Mouse (Mus musculus) liver, embryonic 16.5 days (tissue): ENCODE results near the gene Hspa1a. TPM values are rescaled to one million over a fixed set of nuclear protein-coding genes. Genes with fewer than 3 reads are reported as not detected.
A peak's percentile ranks its signal among the peaks of the same experiment; 100 is the strongest.
"Not testable (repeated sequence)": the region's sequence is repeated elsewhere in the genome, so short reads cannot be mapped to it uniquely, and the experiment has no call there.

Source experiments
- ATAC-seq: fragments of 200-750 bp; cut with Nextera tagmentation; 2 replicates; pipeline ENCODE4 v1.8.0; 2017; ENCODE audit warnings: low read depth, mild to moderate bottlenecking, moderate number of reproducible peaks, moderate library complexity
- H3K27ac ChIP-seq: fragments of 300-500 bp; sonication (generic); 2 replicates; pipeline ENCODE4 v1.5.1; 2014; ENCODE audit warnings: mild to moderate bottlenecking, low read length
- H3K27me3 ChIP-seq: fragments of 300-500 bp; sonication (generic); 2 replicates; pipeline ENCODE4 v1.6.1; 2014; ENCODE audit warnings: low read depth, low read length, mixed read lengths; ENCODE audit not compliant: control insufficient read depth, insufficient read depth
- H3K36me3 ChIP-seq: fragments of 300-500 bp; sonication (generic); 2 replicates; pipeline ENCODE4 v1.6.1; 2014; ENCODE audit warnings: mild to moderate bottlenecking; ENCODE audit not compliant: control insufficient read depth, insufficient read depth
- H3K4me1 ChIP-seq: fragments of 300-500 bp; sonication (generic); 2 replicates; pipeline ENCODE4 v1.6.1; 2014; ENCODE audit warnings: low read depth, low read length, mixed read lengths; ENCODE audit not compliant: control insufficient read depth
- H3K4me2 ChIP-seq: fragments of 300-500 bp; sonication (generic); 2 replicates; pipeline ENCODE4 v1.6.1; 2014; ENCODE audit warnings: low read depth, low read length, mixed read lengths
- H3K4me3 ChIP-seq: fragments of 300-500 bp; sonication (generic); 2 replicates; pipeline ENCODE4 v1.5.1; 2014; ENCODE audit warnings: low read depth, mild to moderate bottlenecking, low read length
- H3K9ac ChIP-seq: fragments of 300-500 bp; sonication (generic); 2 replicates; pipeline ENCODE4 v1.6.1; 2014; ENCODE audit warnings: low read depth, low read length
- H3K9me3 ChIP-seq: fragments of 300-500 bp; sonication (generic); replicated peaks from 2 replicates; pipeline ENCODE4 v1.6.1; 2016; ENCODE audit warnings: low read length; ENCODE audit not compliant: control insufficient read depth
- WGBS: fragments of 180-500 bp; shearing (Covaris S2); extraction: QIAGEN DNeasy Blood & Tissue Kit; methylation state at CpG from one replicate; pipeline ENCODE4 v1.1.7; 2014; ENCODE audit not compliant: insufficient replicate concordance; 5-methylcytosine and 5-hydroxymethylcytosine counted together
- polyA plus RNA-seq: library from polyadenylated mRNA; unstranded; fragments of >200 nt; fragmentation: Nextera tagmentation; extraction: Ambion mirVana; gene quantifications from 2 replicates; pipeline ENCODE4 v1.2.1, GENCODE M21; 2015

Hspa1a gene
- polyA plus RNA-seq, 1 experiment from 2014 or later = 0.87 TPM

DNA sequence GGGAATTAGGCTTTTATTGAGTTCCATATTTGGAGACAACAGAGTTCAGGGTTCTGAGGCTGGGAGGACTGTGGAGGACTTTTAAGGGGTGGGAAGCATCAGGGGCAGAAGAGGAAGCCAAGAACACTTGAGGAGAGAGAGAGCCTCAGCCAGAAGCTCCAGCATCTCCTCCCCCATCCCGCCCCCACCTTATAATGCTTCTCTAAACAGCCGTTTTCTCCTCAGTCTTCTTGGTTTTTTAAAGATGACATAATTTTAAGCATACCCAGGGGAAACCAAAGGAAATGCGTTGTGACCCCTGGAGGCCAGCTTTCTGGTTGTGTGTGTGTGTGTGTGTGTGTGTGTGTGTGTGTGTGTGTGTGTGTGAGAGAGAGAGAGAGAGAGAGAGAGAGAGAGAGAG, 9.8 kb downstream of the Hspa1a start:
- 18% methylated on average over 3 of the region's 3 CpGs for WGBS
- H3K27ac ChIP-seq = no peak overlapping the region
- no peak overlapping the region for H3K9ac ChIP-seq
- ATAC-seq = no peak
- peaks cover 15% of the 10 kb centered on the region for H3K27me3 ChIP-seq
- no peaks in the 10 kb centered on the region for H3K9me3 ChIP-seq
- no peak overlapping the region for H3K4me2 ChIP-seq
- H3K4me1 ChIP-seq = peaks cover 12% of the 10 kb centered on the region
- no peak overlapping the region for H3K4me3 ChIP-seq
- H3K36me3 ChIP-seq = no peaks in the 10 kb centered on the region

DNA sequence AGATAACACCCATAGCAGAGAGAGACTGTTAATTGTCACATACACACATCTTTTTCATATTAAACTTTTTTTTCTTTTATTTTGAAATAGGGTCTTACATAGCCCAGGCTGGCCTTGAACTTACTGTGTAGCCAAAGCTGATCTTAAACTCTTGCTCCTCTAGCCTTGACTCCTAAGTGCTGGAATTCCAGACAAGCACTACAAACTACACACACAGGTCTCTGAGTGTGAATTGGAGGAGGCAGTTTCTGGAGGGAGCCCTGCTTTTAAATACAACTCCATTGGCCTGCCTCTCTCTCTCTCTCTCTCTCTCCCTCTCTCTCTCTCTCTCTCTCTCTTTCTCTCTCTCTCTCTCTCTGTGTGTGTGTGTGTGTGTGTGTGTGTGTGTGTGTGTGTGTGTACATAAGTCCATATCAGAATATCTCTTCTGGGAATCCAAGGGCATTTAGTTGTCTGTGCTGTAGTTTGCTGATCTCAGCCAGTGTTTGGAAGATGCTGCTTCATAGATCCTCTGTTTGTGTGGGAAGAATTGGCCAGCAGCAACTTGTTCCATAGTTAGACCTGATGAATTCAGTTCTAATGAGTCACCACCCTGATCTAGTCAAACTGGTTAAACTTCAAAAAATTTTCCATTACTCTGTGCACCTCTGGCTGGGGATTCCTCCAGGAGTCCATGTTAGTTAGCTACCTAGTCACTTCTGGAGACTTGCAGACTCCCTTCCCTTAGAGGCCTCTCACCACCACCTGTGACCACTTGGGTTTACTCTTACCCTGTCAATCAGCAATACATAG, 11.1 kb downstream of the Hspa1a start:
- Histone ChIP-seq H3K4me3 (no peak overlapping the region), H3K36me3 (no peaks in the 10 kb centered on the region), H3K4me2 (no peak overlapping the region), H3K4me1 (peaks cover 12% of the 10 kb centered on the region), H3K27ac (no peak overlapping the region), H3K9ac (no peak overlapping the region), H3K9me3 (no peaks in the 10 kb centered on the region), H3K27me3 (peaks cover 18% of the 10 kb centered on the region)
- ATAC-seq = no peak

DNA sequence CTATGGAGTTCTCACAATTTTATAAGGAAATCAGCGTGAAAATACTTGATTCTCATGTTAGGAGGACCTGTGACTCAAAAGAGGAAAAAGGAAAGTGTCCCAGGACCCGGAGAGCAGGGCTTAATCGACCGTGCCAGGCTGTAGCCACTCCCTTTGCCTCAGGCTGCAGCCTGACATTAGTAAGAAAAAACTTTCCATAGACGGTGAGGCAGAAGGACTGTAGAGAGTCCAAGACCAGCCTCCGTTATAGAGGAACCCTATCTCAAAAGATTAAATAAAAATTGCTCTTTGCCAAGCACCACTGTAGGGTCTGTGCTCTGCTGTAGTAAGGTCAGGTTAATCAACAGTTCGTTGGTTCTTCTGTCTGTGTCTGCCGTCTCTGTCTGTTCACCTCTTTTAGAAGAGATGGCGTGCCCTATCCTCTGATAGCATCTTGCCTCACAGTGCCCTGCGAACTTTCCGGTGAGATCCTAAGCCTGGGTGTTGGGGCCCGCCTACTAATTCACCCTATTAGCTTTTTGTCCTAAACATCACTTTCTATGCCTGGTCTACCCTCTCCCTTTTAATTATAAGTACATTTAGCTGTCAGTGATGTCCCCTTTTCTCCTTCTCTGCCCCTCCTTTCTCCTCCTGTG, 12.0 kb downstream of the Hspa1a start:
- Histone ChIP-seq H3K27me3 (peaks cover 18% of the 10 kb centered on the region), H3K27ac (peak overlapping the region; percentile 83), H3K36me3 (no peaks in the 10 kb centered on the region), H3K4me2 (peak overlapping the region; percentile 89), H3K4me1 (peaks cover 12% of the 10 kb centered on the region), H3K4me3 (peak overlapping the region; percentile 64), H3K9me3 (no peaks in the 10 kb centered on the region), H3K9ac (peak overlapping the region; percentile 67)
- 3% methylated on average over 12 of the region's 12 CpGs for WGBS
- no peak for ATAC-seq

DNA sequence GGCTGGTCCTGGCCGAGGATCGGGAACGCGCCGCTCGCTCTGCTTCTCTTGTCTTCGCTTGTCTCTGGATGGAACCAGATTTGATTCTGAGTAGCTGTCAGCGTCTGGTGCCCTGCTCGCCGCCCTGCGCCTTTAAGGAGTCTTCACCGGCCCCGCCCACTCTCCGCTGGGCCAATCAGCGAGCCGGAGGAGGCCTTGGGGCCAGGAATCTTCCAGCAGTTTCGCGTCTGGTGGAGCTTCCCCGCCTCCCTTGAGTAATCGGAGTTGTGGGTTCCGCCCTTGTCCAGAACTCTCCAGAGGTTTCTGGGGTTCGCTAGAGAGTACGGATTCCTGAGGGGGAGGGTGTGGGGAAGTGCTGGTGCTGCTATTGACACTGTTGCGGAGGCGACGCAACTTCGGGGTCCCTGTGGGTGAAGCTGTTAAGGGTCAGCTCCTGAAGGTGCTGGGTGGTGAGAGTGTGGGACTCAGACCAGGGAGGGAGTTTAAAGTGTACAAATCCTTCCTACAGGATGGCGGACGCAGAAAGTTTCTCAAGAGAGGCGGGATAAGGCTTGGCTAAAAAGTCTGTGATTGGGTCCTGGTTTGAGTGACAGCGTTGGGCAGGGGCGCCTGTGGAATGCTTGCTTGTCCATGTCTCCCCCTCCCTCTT, 12.7 kb downstream of the Hspa1a start, which contains the start of gene Hspa1b:
Hspa1b (minus strand) TSS at position 109 of the 649 bp plus-strand sequence.
- not testable (repeated sequence) for H3K36me3 ChIP-seq, H3K9me3 ChIP-seq
- Histone ChIP-seq H3K4me2 (peak within 1 kb of the TSS; percentile 89), H3K9ac (peak within 1 kb of the TSS; percentile 67), H3K4me3 (peak within 1 kb of the TSS; percentile 64), H3K27ac (peak within 1 kb of the TSS; percentile 83), H3K27me3 (peaks cover 18% of the 10 kb centered on the region), H3K4me1 (peaks cover 12% of the 10 kb centered on the region)
- ATAC-seq = peak; percentile 90
- WGBS = 0% methylated on average over 29 of the region's 32 CpGs

DNA sequence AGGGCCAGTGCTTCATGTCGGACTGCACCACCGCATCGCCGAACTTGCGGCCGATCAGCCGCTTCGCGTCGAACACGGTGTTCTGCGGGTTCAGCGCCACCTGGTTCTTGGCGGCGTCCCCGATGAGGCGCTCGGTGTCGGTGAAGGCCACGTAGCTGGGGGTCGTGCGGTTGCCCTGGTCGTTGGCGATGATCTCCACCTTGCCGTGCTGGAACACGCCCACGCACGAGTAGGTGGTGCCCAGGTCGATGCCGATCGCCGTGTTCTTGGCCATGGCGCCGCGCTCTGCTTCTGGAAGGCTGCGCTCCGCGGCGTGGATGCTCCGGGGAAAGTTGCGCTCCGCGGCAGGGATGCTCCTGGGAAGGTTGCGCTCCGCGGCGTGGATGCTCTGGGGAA, 13.2 kb downstream of the Hspa1a start:
- Histone ChIP-seq H3K27me3 (peaks cover 18% of the 10 kb centered on the region), H3K4me3 (peak overlapping the region; percentile 64), H3K4me1 (peaks cover 12% of the 10 kb centered on the region), H3K4me2 (peak overlapping the region; percentile 89)
- not testable (repeated sequence) for ATAC-seq, H3K36me3 ChIP-seq, H3K27ac ChIP-seq, H3K9ac ChIP-seq, H3K9me3 ChIP-seq
- WGBS = 0% methylated on average over 13 of the region's 47 CpGs

DNA sequence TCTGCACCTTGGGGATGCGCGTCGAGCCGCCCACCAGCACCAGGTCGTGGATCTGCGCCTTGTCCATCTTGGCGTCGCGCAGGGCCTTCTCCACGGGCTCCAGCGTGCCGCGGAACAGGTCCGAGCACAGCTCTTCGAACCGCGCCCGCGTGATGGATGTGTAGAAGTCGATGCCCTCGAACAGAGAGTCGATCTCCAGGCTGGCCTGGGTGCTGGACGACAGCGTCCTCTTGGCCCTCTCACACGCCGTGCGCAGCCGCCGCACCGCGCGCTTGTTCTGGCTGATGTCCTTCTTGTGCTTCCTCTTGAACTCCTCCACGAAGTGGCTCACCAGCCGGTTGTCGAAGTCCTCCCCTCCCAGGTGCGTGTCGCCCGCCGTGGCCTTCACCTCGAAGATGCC, 14.0 kb downstream of the Hspa1a start:
- H3K9me3 ChIP-seq, H3K36me3 ChIP-seq, H3K4me2 ChIP-seq, H3K9ac ChIP-seq, ATAC-seq, H3K27ac ChIP-seq, H3K4me3 ChIP-seq: not testable (repeated sequence)
- Histone ChIP-seq H3K4me1 (peaks cover 12% of the 10 kb centered on the region), H3K27me3 (peaks cover 18% of the 10 kb centered on the region)
- 31% methylated on average over 24 of the region's 40 CpGs for WGBS

DNA sequence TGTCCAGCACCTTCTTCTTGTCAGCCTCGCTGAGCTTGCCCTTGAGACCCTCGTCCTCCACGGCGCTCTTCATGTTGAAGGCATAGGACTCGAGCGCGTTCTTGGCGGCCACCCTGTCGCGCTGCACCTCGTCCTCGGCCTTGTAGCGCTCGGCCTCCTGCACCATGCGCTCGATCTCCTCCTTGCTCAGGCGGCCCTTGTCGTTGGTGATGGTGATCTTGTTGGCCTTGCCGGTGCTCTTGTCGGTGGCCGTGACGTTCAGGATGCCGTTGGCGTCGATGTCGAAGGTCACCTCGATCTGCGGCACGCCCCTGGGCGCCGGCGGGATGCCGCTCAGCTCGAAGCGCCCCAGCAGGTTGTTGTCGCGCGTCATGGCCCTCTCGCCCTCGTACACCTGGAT, 14.7 kb downstream of the Hspa1a start:
- H3K27ac ChIP-seq, H3K9ac ChIP-seq, H3K9me3 ChIP-seq, H3K4me2 ChIP-seq, H3K36me3 ChIP-seq, H3K4me3 ChIP-seq, ATAC-seq: not testable (repeated sequence)
- 22% methylated on average over 24 of the region's 40 CpGs for WGBS
- Histone ChIP-seq H3K27me3 (peaks cover 18% of the 10 kb centered on the region), H3K4me1 (peaks cover 12% of the 10 kb centered on the region)

DNA sequence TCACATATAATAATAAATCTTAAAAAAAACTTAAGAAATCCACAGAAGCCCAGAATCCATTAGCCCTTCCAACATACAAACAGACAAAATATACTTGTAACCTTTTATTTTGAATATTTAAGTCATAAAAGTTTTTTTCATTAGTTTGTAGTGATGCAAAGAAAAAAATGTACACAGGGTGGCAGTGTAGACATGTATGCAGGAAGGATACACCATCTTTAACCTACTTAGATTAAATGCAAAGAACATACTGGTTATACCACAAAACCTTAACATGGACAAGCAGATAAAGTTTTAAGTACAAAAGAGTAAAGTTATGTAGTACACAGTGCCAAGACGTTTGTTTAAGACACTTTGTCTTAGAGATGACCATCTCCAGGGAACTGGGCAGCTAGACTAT, 15.6 kb downstream of the Hspa1a start:
- no peak overlapping the region for H3K4me2 ChIP-seq
- H3K36me3 ChIP-seq = no peaks in the 10 kb centered on the region
- no peak overlapping the region for H3K27ac ChIP-seq
- no peaks in the 10 kb centered on the region for H3K9me3 ChIP-seq
- peaks cover 19% of the 10 kb centered on the region for H3K4me1 ChIP-seq
- ATAC-seq = no peak
- H3K27me3 ChIP-seq = peaks cover 16% of the 10 kb centered on the region
- no peak overlapping the region for H3K9ac ChIP-seq
- no peak overlapping the region for H3K4me3 ChIP-seq
- 18% methylated on average over 1 of the region's 1 CpGs for WGBS

DNA sequence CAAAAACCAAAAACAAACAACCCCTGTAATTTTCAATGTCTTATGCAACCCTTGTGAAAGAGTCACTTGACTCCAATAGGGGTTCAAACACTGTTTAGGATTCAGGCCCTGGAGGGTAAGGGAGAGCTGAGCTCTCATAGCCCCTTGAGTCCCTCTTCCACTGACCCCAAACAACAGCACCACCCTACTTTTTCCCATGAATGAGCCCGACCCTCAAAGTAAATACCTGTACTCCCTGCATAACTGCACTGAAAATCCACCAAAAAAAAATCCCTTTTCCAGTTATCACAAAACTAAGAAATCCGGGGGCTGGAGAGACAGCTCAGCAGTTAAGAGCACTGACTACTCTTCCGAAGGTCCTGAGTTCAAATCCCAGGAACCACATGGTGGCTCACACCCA, 16.1 kb downstream of the Hspa1a start:
- peaks cover 22% of the 10 kb centered on the region for H3K4me1 ChIP-seq

More for the DNA sequence above, 16.1 kb downstream of the Hspa1a start:
- WGBS = 64% methylated on average over 3 of the region's 3 CpGs
- no peak overlapping the region for H3K27ac ChIP-seq
- peaks cover 14% of the 10 kb centered on the region for H3K27me3 ChIP-seq
- H3K4me2 ChIP-seq = no peak overlapping the region
- H3K9ac ChIP-seq = no peak overlapping the region
- no peaks in the 10 kb centered on the region for H3K36me3 ChIP-seq
- no peaks in the 10 kb centered on the region for H3K9me3 ChIP-seq
- H3K4me3 ChIP-seq = no peak overlapping the region
- no peak for ATAC-seq
